Mouse (Mus musculus): ENCODE data around the gene Armc6. TPM values are rescaled to one million over a fixed set of nuclear protein-coding genes. Genes with fewer than 3 reads are reported as not detected.

The Armc6 gene
- polyA plus RNA-seq, 1 experiment from 2014 or later = 24.8 TPM

DNA sequence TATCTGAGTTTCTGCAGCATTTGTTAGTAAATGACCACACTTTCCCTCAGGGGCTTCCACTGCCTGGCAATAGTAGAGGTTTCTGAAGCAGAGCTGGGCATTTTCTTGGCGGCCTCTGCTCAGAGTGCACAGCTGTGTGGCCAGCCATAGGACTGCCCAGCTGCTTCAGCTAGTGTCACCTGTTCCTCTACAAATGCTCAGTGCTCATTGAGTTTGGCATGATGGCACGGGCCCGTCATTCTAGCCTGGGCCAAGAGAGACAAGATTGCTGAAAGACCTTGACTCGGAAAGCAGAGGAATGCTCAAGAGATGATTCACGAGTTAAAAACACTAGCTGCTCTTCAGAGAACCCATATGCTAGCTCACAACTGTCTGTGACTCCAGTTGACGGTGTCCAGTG is 12.4 kb upstream of the Armc6 start:
- no peak for ATAC-seq (ENCODE audit: low FRiP score, low TSS enrichment)
- WGBS = 90% methylated on average over 6 of the region's 6 CpGs

GRCm38 (mm10) chr8:70240642-70241041 is 6.4 kb upstream of the Armc6 start:
- WGBS = 95% methylated on average over 5 of the region's 5 CpGs
- H3K36me3 ChIP-seq (ENCODE audit: control insufficient read depth, insufficient read depth, low read length) = peaks cover 81% of the 10 kb centered on the region
- no peaks in the 10 kb centered on the region for H3K27me3 ChIP-seq (ENCODE audit: control insufficient read depth, insufficient read depth, low read length)
- no peak overlapping the region for H3K4me3 ChIP-seq (ENCODE audit: low read length)
- no peak overlapping the region for H3K4me2 ChIP-seq (replicated peaks; ENCODE audit: low read depth, low read length)
- ATAC-seq (ENCODE audit: low FRiP score, low TSS enrichment) = no peak
- H3K27ac ChIP-seq (ENCODE audit: low read depth, low read length) = no peak overlapping the region
- H3K9ac ChIP-seq (ENCODE audit: low read depth, low read length) = no peak overlapping the region
- H3K9me3 ChIP-seq (ENCODE audit: control insufficient read depth, low read length) = no peaks in the 10 kb centered on the region
- peaks cover 3% of the 10 kb centered on the region; the same call in 1 of the 2 replicates for H3K4me1 ChIP-seq (ENCODE audit: control insufficient read depth, insufficient read depth, low read length)

More for the DNA sequence above, 12.4 kb upstream of the Armc6 start:
- Histone ChIP-seq H3K27me3 (ENCODE audit: control insufficient read depth, insufficient read depth, low read length) (no peaks in the 10 kb centered on the region), H3K36me3 (ENCODE audit: control insufficient read depth, insufficient read depth, low read length) (peaks cover 85% of the 10 kb centered on the region), H3K9ac (ENCODE audit: low read depth, low read length) (no peak overlapping the region), H3K9me3 (ENCODE audit: control insufficient read depth, low read length) (no peaks in the 10 kb centered on the region), H3K4me2 (replicated peaks; ENCODE audit: low read depth, low read length) (no peak overlapping the region), H3K27ac (ENCODE audit: low read depth, low read length) (no peak overlapping the region), H3K4me3 (ENCODE audit: low read length) (no peak overlapping the region), H3K4me1 (ENCODE audit: control insufficient read depth, insufficient read depth, low read length) (no peaks in the 10 kb centered on the region)

DNA sequence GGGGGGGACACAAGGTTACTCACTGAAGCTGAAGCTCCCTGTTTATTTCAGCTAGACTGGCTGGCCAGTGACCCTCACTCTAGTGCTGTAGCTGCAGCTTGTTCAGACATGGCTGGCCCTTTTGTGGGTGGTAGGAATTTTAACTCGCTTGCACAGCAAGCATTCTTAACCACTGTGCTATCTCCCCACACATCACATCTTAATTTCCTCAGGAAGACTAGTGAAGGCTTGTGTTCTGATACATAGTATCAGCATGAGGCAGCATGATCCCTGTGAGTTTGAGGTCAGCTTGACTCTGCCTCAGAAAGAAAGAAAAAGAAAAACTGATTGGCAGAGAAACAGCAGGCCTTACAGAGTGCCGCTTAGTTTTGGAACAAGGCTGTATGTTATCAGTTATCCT is 3.6 kb upstream of the Armc6 start:
- H3K36me3 ChIP-seq (ENCODE audit: control insufficient read depth, insufficient read depth, low read length) = peaks cover 59% of the 10 kb centered on the region
- no peak overlapping the region for H3K4me3 ChIP-seq (ENCODE audit: low read length)
- no peak overlapping the region for H3K4me2 ChIP-seq (replicated peaks; ENCODE audit: low read depth, low read length)

DNA sequence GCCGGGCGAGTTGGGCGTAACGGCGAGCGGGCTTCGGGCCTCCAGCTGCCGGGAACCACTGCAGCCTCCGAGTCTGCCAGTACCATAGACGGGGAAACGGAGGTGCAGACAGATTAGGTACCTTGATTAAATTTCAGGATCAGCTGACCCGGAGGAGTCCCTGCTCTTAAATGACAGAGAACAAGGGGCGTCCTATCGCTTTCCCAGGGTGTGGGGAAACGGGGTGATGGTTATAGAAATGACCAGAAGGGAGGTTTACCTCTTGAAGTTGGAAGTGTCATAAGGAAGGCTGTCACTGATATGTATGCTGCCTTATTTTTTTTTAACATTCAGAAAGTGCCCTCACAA is 489 bp upstream of the Armc6 start:
- H3K4me1 ChIP-seq (ENCODE audit: control insufficient read depth, insufficient read depth, low read length) = peaks cover 17% of the 10 kb centered on the region; the same call in 1 of the 2 replicates
- WGBS = under 1% methylated on average over 15 of the region's 15 CpGs
- H3K27me3 ChIP-seq (ENCODE audit: control insufficient read depth, insufficient read depth, low read length) = no peaks in the 10 kb centered on the region
- no peak for ATAC-seq (ENCODE audit: low FRiP score, low TSS enrichment)
- peak overlapping the region; percentile 92 for H3K27ac ChIP-seq (ENCODE audit: low read depth, low read length)
- H3K4me3 ChIP-seq (ENCODE audit: low read length) = peak overlapping the region; percentile 62
- H3K9me3 ChIP-seq (ENCODE audit: control insufficient read depth, low read length) = no peaks in the 10 kb centered on the region
- peak overlapping the region; percentile 57 for H3K4me2 ChIP-seq (replicated peaks; ENCODE audit: low read depth, low read length)
- H3K36me3 ChIP-seq (ENCODE audit: control insufficient read depth, insufficient read depth, low read length) = peaks cover 41% of the 10 kb centered on the region
- peak overlapping the region; percentile 85 for H3K9ac ChIP-seq (ENCODE audit: low read depth, low read length)

More for the DNA sequence above, 3.6 kb upstream of the Armc6 start:
- ATAC-seq (ENCODE audit: low FRiP score, low TSS enrichment) = no peak
- Histone ChIP-seq H3K27ac (ENCODE audit: low read depth, low read length) (no peak overlapping the region), H3K27me3 (ENCODE audit: control insufficient read depth, insufficient read depth, low read length) (no peaks in the 10 kb centered on the region), H3K4me1 (ENCODE audit: control insufficient read depth, insufficient read depth, low read length) (peaks cover 17% of the 10 kb centered on the region; the same call in 1 of the 2 replicates), H3K9ac (ENCODE audit: low read depth, low read length) (no peak overlapping the region), H3K9me3 (ENCODE audit: control insufficient read depth, low read length) (no peaks in the 10 kb centered on the region)
- WGBS = 88% methylated on average over 2 of the region's 2 CpGs

- Histone ChIP-seq H3K4me2 (replicated peaks; ENCODE audit: low read depth, low read length) (peak overlapping the region; percentile 93), H3K4me1 (ENCODE audit: control insufficient read depth, insufficient read depth, low read length) (peaks cover 17% of the 10 kb centered on the region; the same call in 1 of the 2 replicates), H3K27me3 (ENCODE audit: control insufficient read depth, insufficient read depth, low read length) (no peaks in the 10 kb centered on the region), H3K9ac (ENCODE audit: low read depth, low read length) (peak overlapping the region; percentile 85), H3K4me3 (ENCODE audit: low read length) (peak overlapping the region; percentile 62), H3K9me3 (ENCODE audit: control insufficient read depth, low read length) (no peaks in the 10 kb centered on the region), H3K36me3 (ENCODE audit: control insufficient read depth, insufficient read depth, low read length) (peaks cover 44% of the 10 kb centered on the region), H3K27ac (ENCODE audit: low read depth, low read length) (no peak overlapping the region)
- peak; percentile 17; the same call in 1 of the 2 replicates for ATAC-seq (ENCODE audit: low FRiP score, low TSS enrichment)
- WGBS = 8% methylated on average over 13 of the region's 13 CpGs
Observed at GRCm38 (mm10) chr8:70233606-70234005, 660 bp downstream of the Armc6 start.

DNA sequence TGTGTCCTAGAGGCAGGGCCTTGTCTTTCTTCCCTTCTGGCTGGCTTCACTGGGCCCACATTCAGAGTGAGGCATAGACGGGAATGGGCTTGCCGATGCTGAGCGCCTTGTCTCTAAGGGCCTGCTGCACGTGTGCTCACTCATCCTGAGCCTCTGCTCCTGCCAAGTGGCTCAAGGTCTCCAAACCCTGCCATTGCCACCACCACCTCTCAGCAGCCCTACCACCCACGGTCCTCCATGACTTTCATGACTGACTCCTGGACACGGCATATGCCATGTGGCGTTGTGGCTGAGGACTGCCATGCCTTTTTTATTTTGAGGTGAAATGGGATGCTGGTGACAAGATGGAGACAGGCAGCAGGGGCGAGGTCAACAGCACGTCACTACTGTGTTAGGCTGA is 3.4 kb downstream of the Armc6 start:
- Histone ChIP-seq H3K4me3 (ENCODE audit: low read length) (no peak overlapping the region), H3K36me3 (ENCODE audit: control insufficient read depth, insufficient read depth, low read length) (peaks cover 30% of the 10 kb centered on the region), H3K27ac (ENCODE audit: low read depth, low read length) (no peak overlapping the region), H3K9me3 (ENCODE audit: control insufficient read depth, low read length) (no peaks in the 10 kb centered on the region), H3K4me1 (ENCODE audit: control insufficient read depth, insufficient read depth, low read length) (peaks cover 16% of the 10 kb centered on the region; the same call in 1 of the 2 replicates), H3K27me3 (ENCODE audit: control insufficient read depth, insufficient read depth, low read length) (no peaks in the 10 kb centered on the region), H3K9ac (ENCODE audit: low read depth, low read length) (no peak overlapping the region), H3K4me2 (replicated peaks; ENCODE audit: low read depth, low read length) (no peak overlapping the region)
- ATAC-seq (ENCODE audit: low FRiP score, low TSS enrichment) = no peak
- 90% methylated on average over 9 of the region's 9 CpGs for WGBS

- WGBS = 81% methylated on average over 4 of the region's 4 CpGs
Observed at GRCm38 (mm10) chr8:70227997-70228396, 6.3 kb downstream of the Armc6 start.

DNA sequence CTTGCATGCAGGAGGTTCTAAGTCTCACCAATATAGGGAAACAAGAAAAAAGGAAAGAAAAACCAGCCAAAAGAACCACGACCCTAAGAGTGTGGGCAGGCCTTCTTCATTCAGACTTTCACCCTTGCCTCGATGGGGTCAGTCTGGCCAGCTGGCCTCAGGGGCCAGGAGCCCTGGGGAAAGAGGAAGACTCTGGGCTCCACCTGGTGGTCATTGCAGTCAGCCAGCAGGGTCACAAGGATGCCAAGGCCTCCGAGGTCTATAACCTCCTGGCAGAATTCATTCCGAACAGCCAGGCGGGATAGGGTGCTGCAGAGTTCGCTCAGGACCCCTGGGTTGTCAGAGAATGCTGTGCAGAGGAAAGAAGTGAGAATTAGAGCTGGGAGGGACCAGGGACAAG is 10.9 kb downstream of the Armc6 start:
- Histone ChIP-seq H3K4me2 (replicated peaks; ENCODE audit: low read depth, low read length) (no peak overlapping the region), H3K4me1 (ENCODE audit: control insufficient read depth, insufficient read depth, low read length) (no peaks in the 10 kb centered on the region), H3K4me3 (ENCODE audit: low read length) (no peak overlapping the region), H3K27ac (ENCODE audit: low read depth, low read length) (no peak overlapping the region), H3K27me3 (ENCODE audit: control insufficient read depth, insufficient read depth, low read length) (no peaks in the 10 kb centered on the region), H3K9me3 (ENCODE audit: control insufficient read depth, low read length) (no peaks in the 10 kb centered on the region), H3K9ac (ENCODE audit: low read depth, low read length) (no peak overlapping the region), H3K36me3 (ENCODE audit: control insufficient read depth, insufficient read depth, low read length) (peaks cover 41% of the 10 kb centered on the region)
- WGBS = 39% methylated on average over 6 of the region's 6 CpGs
- no peak for ATAC-seq (ENCODE audit: low FRiP score, low TSS enrichment)

More at GRCm38 (mm10) chr8:70227997-70228396, 6.3 kb downstream of the Armc6 start:
- no peaks in the 10 kb centered on the region for H3K9me3 ChIP-seq (ENCODE audit: control insufficient read depth, low read length)
- no peak overlapping the region for H3K4me2 ChIP-seq (replicated peaks; ENCODE audit: low read depth, low read length)
- no peak overlapping the region for H3K27ac ChIP-seq (ENCODE audit: low read depth, low read length)
- H3K36me3 ChIP-seq (ENCODE audit: control insufficient read depth, insufficient read depth, low read length) = peaks cover 49% of the 10 kb centered on the region
- no peak overlapping the region for H3K9ac ChIP-seq (ENCODE audit: low read depth, low read length)
- H3K27me3 ChIP-seq (ENCODE audit: control insufficient read depth, insufficient read depth, low read length) = no peaks in the 10 kb centered on the region
- no peak overlapping the region for H3K4me3 ChIP-seq (ENCODE audit: low read length)
- H3K4me1 ChIP-seq (ENCODE audit: control insufficient read depth, insufficient read depth, low read length) = peaks cover under 1% of the 10 kb centered on the region; the same call in 1 of the 2 replicates
- no peak for ATAC-seq (ENCODE audit: low FRiP score, low TSS enrichment)

DNA sequence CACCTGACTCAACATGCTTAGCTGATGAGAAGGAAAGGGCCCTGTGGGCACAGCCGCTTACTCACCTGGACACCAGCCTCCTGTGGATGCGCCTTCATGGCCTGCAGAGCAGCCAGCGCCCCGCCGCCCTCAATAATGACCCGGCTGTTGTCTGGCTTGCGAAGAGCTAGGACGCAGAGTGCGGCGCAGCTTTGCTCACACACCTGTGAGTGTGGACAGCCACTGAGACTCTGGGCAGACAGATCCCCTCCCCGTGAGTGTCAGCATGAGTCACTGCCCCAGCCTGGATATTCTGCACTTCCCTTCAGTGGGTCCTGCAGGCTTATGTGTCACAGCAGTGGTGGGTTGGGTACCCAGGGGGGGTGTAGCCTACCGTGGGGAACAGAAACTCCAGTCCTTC is 12.2 kb downstream of the Armc6 start:
- H3K9ac ChIP-seq (ENCODE audit: low read depth, low read length) = no peak overlapping the region
- no peak overlapping the region for H3K27ac ChIP-seq (ENCODE audit: low read depth, low read length)
- H3K36me3 ChIP-seq (ENCODE audit: control insufficient read depth, insufficient read depth, low read length) = peaks cover 33% of the 10 kb centered on the region
- H3K9me3 ChIP-seq (ENCODE audit: control insufficient read depth, low read length) = no peaks in the 10 kb centered on the region
- H3K4me1 ChIP-seq (ENCODE audit: control insufficient read depth, insufficient read depth, low read length) = no peaks in the 10 kb centered on the region
- no peak for ATAC-seq (ENCODE audit: low FRiP score, low TSS enrichment)
- WGBS = 92% methylated on average over 12 of the region's 12 CpGs
- H3K4me3 ChIP-seq (ENCODE audit: low read length) = no peak overlapping the region
- H3K27me3 ChIP-seq (ENCODE audit: control insufficient read depth, insufficient read depth, low read length) = no peaks in the 10 kb centered on the region
- no peak overlapping the region for H3K4me2 ChIP-seq (replicated peaks; ENCODE audit: low read depth, low read length)

Measured in kidney, embryonic 14.5 days (tissue).